Mouse (Mus musculus) T-cell, adult 2 months (primary cell): ENCODE data around the gene Bcl9l.

ENCODE experiments used
- DNase-seq: peaks from one replicate; pipeline ENCODE4 v3.0.0; 2022; ENCODE audit warnings: low spot score

Gene Bcl9l

DNA sequence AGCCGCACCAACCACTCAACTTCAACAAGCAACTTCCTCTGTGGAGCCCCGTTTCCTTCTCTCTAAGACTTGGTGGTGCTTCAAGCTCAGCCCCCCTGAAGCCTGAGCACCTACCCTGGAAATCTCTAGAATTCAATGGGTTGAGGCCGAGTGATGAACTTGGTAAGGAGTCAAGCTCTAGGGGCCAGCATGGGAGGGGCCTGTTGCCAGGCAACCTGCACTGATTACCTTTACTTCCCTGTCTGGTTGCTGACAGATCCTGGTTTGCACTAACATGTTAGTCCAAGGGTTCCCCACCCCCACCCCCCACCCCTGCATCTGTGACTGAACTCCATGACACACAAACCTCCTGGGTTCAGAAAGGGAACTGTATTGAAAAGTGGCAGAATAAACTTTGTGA lies 62.4 kb downstream of the Bcl9l start:
- no peak for DNase-seq

DNA sequence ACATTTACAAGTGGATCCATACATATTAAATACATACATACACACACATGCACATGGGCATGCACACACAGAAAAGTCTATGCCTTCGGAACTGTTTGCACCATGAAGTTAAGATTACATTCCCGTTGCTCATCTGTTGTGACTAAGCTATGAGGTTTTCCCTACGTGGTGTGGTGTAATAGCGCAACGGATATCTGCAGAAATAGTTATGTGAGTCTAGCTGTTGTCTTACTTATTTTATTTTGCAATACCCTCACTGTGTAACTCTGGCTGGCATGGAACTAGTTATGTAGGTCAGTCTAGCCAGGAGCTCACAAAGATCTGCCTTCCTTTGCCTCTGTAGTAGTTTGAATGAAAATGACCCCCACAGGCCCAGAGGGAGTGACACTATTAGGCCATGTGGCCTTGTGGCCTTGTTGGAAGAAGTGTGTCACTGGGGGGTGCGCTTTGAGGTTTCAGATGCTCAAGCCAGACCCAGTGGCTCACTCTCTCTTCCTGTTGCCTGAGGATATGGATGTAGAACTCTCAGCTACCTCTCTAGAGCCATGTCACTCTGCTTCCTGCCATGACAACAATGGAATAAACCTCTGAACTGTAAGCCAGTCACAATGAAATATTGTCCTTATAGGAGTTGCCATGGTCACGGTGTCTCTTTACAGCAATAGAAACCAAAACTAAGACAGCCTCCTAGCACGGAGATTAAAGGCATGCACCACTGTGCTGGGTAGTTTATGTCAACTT lies 66.0 kb downstream of the Bcl9l start:
- no peak for DNase-seq

- no peak for DNase-seq
Measured at GRCm38 (mm10) chr9:44551138-44551537, 68.5 kb downstream of the Bcl9l start.

GRCm38 (mm10) chr9:44552161-44552560 lies 69.5 kb downstream of the Bcl9l start:
- DNase-seq, result no peak
